Mouse (Mus musculus) CH12.LX (cell line): ENCODE measurements around the gene Itprip.

Experiments used
- CTCF ChIP-seq, 2 experiments: IDR thresholded peaks in 1 of 2; conservative IDR thresholded peaks in 1 of 2; 2 replicates each; pipeline ENCODE4 v1.5.1; 2011 to 2012; ENCODE audit warnings: low read depth in 2 of 2, low read length in 2 of 2, improper control_type of control experiment in 1 of 2, inconsistent platforms in 1 of 2, mild to moderate bottlenecking in 1 of 2, moderate library complexity in 1 of 2
- HCFC1 ChIP-seq: IDR thresholded peaks from 2 replicates; pipeline ENCODE4 v1.6.1; 2012; ENCODE audit warnings: low read depth, mild to moderate bottlenecking, inconsistent platforms, low read length, improper control_type of control experiment
- KAT2A ChIP-seq: IDR thresholded peaks from 2 replicates; pipeline ENCODE4 v1.6.1; 2012; ENCODE audit warnings: low read length, improper control_type of control experiment, inconsistent platforms; ENCODE audit not compliant: insufficient replicate concordance
- MAX ChIP-seq: IDR thresholded peaks from 2 replicates; pipeline ENCODE4 v1.6.1; 2011; ENCODE audit warnings: low read length, improper control_type of control experiment
- MAZ ChIP-seq: IDR thresholded peaks from 2 replicates; pipeline ENCODE4 v1.6.1; 2012; ENCODE audit warnings: low read depth, mild to moderate bottlenecking, inconsistent platforms, low read length, improper control_type of control experiment, moderate library complexity
- MEF2A ChIP-seq: IDR thresholded peaks from 2 replicates; pipeline ENCODE4 v1.6.1; 2014; ENCODE audit warnings: low read depth, mild to moderate bottlenecking, inconsistent platforms, low read length, improper control_type of control experiment, borderline replicate concordance
- POLR2A ChIP-seq: IDR thresholded peaks from 2 replicates; pipeline ENCODE4 v1.6.1; 2011; ENCODE audit warnings: low read depth, mild to moderate bottlenecking, improper control_type of control experiment, low read length
- POLR2AphosphoS2 ChIP-seq: IDR thresholded peaks from 2 replicates; pipeline ENCODE4 v1.6.1; 2011; ENCODE audit warnings: low read depth, low read length, improper control_type of control experiment
- SIN3A ChIP-seq: IDR thresholded peaks from 2 replicates; pipeline ENCODE4 v1.6.1; 2012; ENCODE audit warnings: low read length, improper control_type of control experiment, inconsistent platforms
- TCF12 ChIP-seq: IDR thresholded peaks from 2 replicates; pipeline ENCODE4 v1.6.1; 2014; ENCODE audit warnings: low read depth, mild to moderate bottlenecking, inconsistent platforms, low read length, improper control_type of control experiment
- USF1 ChIP-seq: IDR thresholded peaks from 2 replicates; pipeline ENCODE4 v1.6.1; 2014; ENCODE audit warnings: low read depth, mild to moderate bottlenecking, inconsistent platforms, low read length, improper control_type of control experiment
- ZC3H11A ChIP-seq: IDR thresholded peaks from 2 replicates; pipeline ENCODE4 v1.6.1; 2012; ENCODE audit warnings: low read depth, mild to moderate bottlenecking, inconsistent platforms, low read length, improper control_type of control experiment

- TF ChIP-seq CTCF (conservative IDR thresholded peaks at IDR 0.05 in 1 of 2, IDR thresholded peaks at IDR 0.05 in 1 of 2; ENCODE audit: low read depth in 2 of 2, low read length in 2 of 2) (no peak), TCF12 (no peak), ZC3H11A (no peak), USF1 (no peak), POLR2AphosphoS2 (no peak), POLR2A (no peak), MEF2A (no peak), MAZ (no peak), MAX (no peak), SIN3A (no peak), HCFC1 (no peak), KAT2A (no peak)
These were observed 8.3 kb downstream of the Itprip start for GRCm38 (mm10) chr19:47910751-47911150.
